9 mouse cellular contexts compared by ENCODE assay signal in the genomic region with DNA sequence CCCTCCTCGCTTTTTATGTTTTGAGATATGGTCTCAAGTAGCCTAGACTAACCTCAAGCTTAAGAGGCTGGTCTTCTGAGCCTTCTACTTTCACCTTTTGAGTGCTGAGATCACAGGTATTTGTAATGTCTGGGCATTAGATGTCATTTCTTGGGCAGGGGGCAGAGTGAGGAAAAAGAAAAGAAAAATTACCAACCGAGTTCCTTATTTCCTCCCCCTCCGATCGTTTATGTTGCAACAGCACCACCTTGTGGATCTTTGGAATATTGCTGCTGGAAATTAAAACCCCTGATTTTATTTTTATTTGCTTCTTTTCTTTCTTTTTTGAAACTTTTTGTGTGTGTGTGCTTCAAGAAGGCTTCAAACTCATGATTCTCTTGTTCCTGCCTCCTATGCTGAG. TPM values are rescaled to one million over a fixed set of nuclear protein-coding genes. Genes with fewer than 3 reads are reported as not detected.
DNase-seq lines count a peak whose midpoint lies in the region; ATAC-seq lines count a peak whose summit lies in the region.
"Had no signal": no experiment of that assay in that cellular context is flagged by ENCODE, and none has a peak within 500 bp of the region (broad histone marks: within the 10 kb centered on the region; RNA-seq: fewer than 3 reads in every experiment).

No protein-coding gene starts in this region.

- peak; percentile 37 for DNase-seq in cerebellum, adult 9-10 months
- DNase-seq in cerebellum, adult 11 months: no peak
- DNase-seq in midbrain, embryonic 11.5 days (ENCODE audit: low spot score, missing footprints): peak; percentile 96
- peak; percentile 76 for DNase-seq in embryo, embryonic 10.5 days (ENCODE audit: low spot score)
- peak; percentile 37 for DNase-seq in kidney, postnatal 14 days
- DNase-seq in retina, embryonic 14.5 days (ENCODE audit: low spot score): peak; percentile 78
- DNase-seq in layer of hippocampus, postnatal 36 days: no peak

- H3K36me3 ChIP-seq in midbrain, embryonic 11.5 days (ENCODE audit: control insufficient read depth, insufficient read depth, low read length): peaks cover 5% of the 10 kb centered on the region; the same call in 1 of the 2 replicates
- H3K36me3 ChIP-seq in midbrain, embryonic 16.5 days (ENCODE audit: control insufficient read depth, insufficient read depth, low read length): peaks cover 13% of the 10 kb centered on the region

- H3K9ac ChIP-seq in midbrain, embryonic 11.5 days (ENCODE audit: low read length): no peak overlapping the region
- H3K9ac ChIP-seq in midbrain, embryonic 16.5 days (ENCODE audit: low read depth, low read length): no peak overlapping the region

- WGBS in midbrain, embryonic 11.5 days: 33% methylated on average over 4 of the region's 4 CpGs
- WGBS in midbrain, embryonic 16.5 days: 23% methylated on average over 4 of the region's 4 CpGs

- no peak for ATAC-seq in midbrain, embryonic 11.5 days (ENCODE audit: low FRiP score)
- no peak for ATAC-seq in midbrain, embryonic 16.5 days

- H3K27me3 ChIP-seq in midbrain, embryonic 11.5 days (ENCODE audit: control insufficient read depth, insufficient read depth, low read length): no peaks in the 10 kb centered on the region
- H3K27me3 ChIP-seq in midbrain, embryonic 16.5 days (ENCODE audit: control insufficient read depth, insufficient read depth, low read depth, low read length): no peaks in the 10 kb centered on the region

- no peak overlapping the region for H3K4me3 ChIP-seq in midbrain, embryonic 11.5 days (ENCODE audit: low read depth, low read length)
- H3K4me3 ChIP-seq in midbrain, embryonic 16.5 days (ENCODE audit: low read depth, low read length): no peak overlapping the region

- H3K9me3 ChIP-seq in midbrain, embryonic 11.5 days (ENCODE audit: control insufficient read depth, low read length): no peaks in the 10 kb centered on the region
- H3K9me3 ChIP-seq in midbrain, embryonic 16.5 days (replicated peaks; ENCODE audit: control insufficient read depth, low read length, poor library complexity, severe bottlenecking): no peaks in the 10 kb centered on the region

- no peak overlapping the region for H3K27ac ChIP-seq in midbrain, embryonic 11.5 days (ENCODE audit: low read depth, low read length)
- H3K27ac ChIP-seq in midbrain, embryonic 16.5 days (ENCODE audit: low read length): no peak overlapping the region
- H3K27ac ChIP-seq: macrophage had no signal

- no peaks in the 10 kb centered on the region for H3K4me1 ChIP-seq in midbrain, embryonic 11.5 days (ENCODE audit: control insufficient read depth, insufficient read depth, low read length)
- peaks cover 8% of the 10 kb centered on the region; the same call in 1 of the 2 replicates for H3K4me1 ChIP-seq in midbrain, embryonic 16.5 days (ENCODE audit: control insufficient read depth, insufficient read depth, low read length)

- no peak overlapping the region for H3K4me2 ChIP-seq in midbrain, embryonic 11.5 days
- no peak overlapping the region for H3K4me2 ChIP-seq in midbrain, embryonic 16.5 days (ENCODE audit: low read length)

RNA-seq across cellular contexts. Expression of gene Ppa1, which starts 9.6 kb away (rescaled TPM):
- 323 and 335 TPM in 2 replicates for polyA plus RNA-seq in midbrain, embryonic 11.5 days (2014; fragmentation: Nextera tagmentation; extraction: Ambion mirVana)
- 214 and 221 TPM in 2 replicates for polyA plus RNA-seq in midbrain, embryonic 16.5 days (2015; fragmentation: Nextera tagmentation; extraction: Ambion mirVana)
- total RNA-seq in layer of hippocampus, postnatal 36 days (2021): 10 to 100 TPM; 95.8 to 96.2 TPM

RNA-seq across cellular contexts. Expression of gene Sar1a, which starts 22.1 kb away (rescaled TPM):
- polyA plus RNA-seq in midbrain, embryonic 11.5 days (2014; fragmentation: Nextera tagmentation; extraction: Ambion mirVana): 245 and 255 TPM in 2 replicates
- 197 and 202 TPM in 2 replicates for polyA plus RNA-seq in midbrain, embryonic 16.5 days (2015; fragmentation: Nextera tagmentation; extraction: Ambion mirVana)
- total RNA-seq in layer of hippocampus, postnatal 36 days (2021): 100 to 1,000 TPM; 120 to 122 TPM

RNA-seq across cellular contexts. Expression of gene Tysnd1, which starts 37.3 kb away (rescaled TPM):
- polyA plus RNA-seq in midbrain, embryonic 11.5 days (2014; fragmentation: Nextera tagmentation; extraction: Ambion mirVana): 24.5 and 27.9 TPM in 2 replicates
- 21.4 and 21.9 TPM in 2 replicates for polyA plus RNA-seq in midbrain, embryonic 16.5 days (2015; fragmentation: Nextera tagmentation; extraction: Ambion mirVana)
- total RNA-seq in layer of hippocampus, postnatal 36 days (2021): 10 to 100 TPM; 23.5 to 28.5 TPM

RNA-seq across cellular contexts. Expression of gene Aifm2, which starts 57.1 kb away (rescaled TPM):
- polyA plus RNA-seq in midbrain, embryonic 11.5 days (2014; fragmentation: Nextera tagmentation; extraction: Ambion mirVana): 4.9 and 6.3 TPM in 2 replicates
- 13.2 and 13.9 TPM in 2 replicates for polyA plus RNA-seq in midbrain, embryonic 16.5 days (2015; fragmentation: Nextera tagmentation; extraction: Ambion mirVana)
- 1 to 10 TPM; 7.2 to 9.3 TPM for total RNA-seq in layer of hippocampus, postnatal 36 days (2021)

Comparison
In these comparisons a context has a peak if more than half of its experiments do, and no peak if none do; other contexts are left out.
1. DNase-seq: peak in cerebellum, adult 9-10 months (single experiment), midbrain, embryonic 11.5 days (single experiment), embryo, embryonic 10.5 days (single experiment), kidney, postnatal 14 days (single experiment) and retina, embryonic 14.5 days (single experiment); none in cerebellum, adult 11 months (single experiment) and layer of hippocampus, postnatal 36 days (0 of 2).